Mouse (Mus musculus) layer of hippocampus, adult 2 months (tissue): Measurements from ENCODE around the gene Gm49373. TPM values are rescaled to one million over a fixed set of nuclear protein-coding genes. Genes with fewer than 3 reads are reported as not detected.

Experiments
- DNase-seq, 2 experiments: peaks; one replicate each; pipeline ENCODE4 v3.0.0; 2022; ENCODE audit warnings: low spot score in 2 of 2
- H3K27ac ChIP-seq: fragments of 200-600 bp; 2 replicates; pipeline ENCODE4 v1.8.1; 2022
- H3K4me3 ChIP-seq: fragments of 200-600 bp; 2 replicates; pipeline ENCODE4 v1.8.1; 2022; ENCODE audit warnings: mild to moderate bottlenecking
- CTCF ChIP-seq: fragments of 200-600 bp; conservative IDR thresholded peaks from 2 replicates; pipeline ENCODE4 v1.8.1; 2022; ENCODE audit warnings: antibody characterized with exemption, mild to moderate bottlenecking, moderate library complexity
- microRNA-seq, 2 experiments: library from miRNA; unstranded; fragments of <30 nt; microRNA quantifications; one replicate each; pipeline ENCODE4 v1.2.0; 2021
- total RNA-seq, 2 experiments: library from RNA; stranded (reverse); gene quantifications; 2 replicates each; pipeline ENCODE4 v1.2.3; 2021

The Gm49373 gene
- total RNA-seq, 2 experiments from 2014 or later = 0.74 to 2.7 TPM

- Histone ChIP-seq H3K4me3 (peak overlapping the region; percentile 26; the same call in 1 of the 2 replicates), H3K27ac (no peak overlapping the region)
- no peak for DNase-seq
- TF ChIP-seq CTCF = no peak
These were observed 56.3 kb downstream of the Gm49373 start for GRCm38 (mm10) chr9:21016331-21017176.

GRCm38 (mm10) chr9:21015571-21016130 is 57.2 kb downstream of the Gm49373 start, which contains the start of gene Icam1:
Icam1 (plus strand) TSS chr9:21015985.
- Histone ChIP-seq H3K27ac (peak within 1 kb of the TSS; percentile 51; the same call in 1 of the 2 replicates), H3K4me3 (peak within 1 kb of the TSS; percentile 46)
- DNase-seq = no peak
- TF ChIP-seq CTCF = no peak

GRCm38 (mm10) chr9:21014691-21015570 is 58.0 kb downstream of the Gm49373 start:
- peak overlapping the region; percentile 46 for H3K4me3 ChIP-seq
- TF ChIP-seq CTCF = no peak
- peak overlapping the region; percentile 51; the same call in 1 of the 2 replicates for H3K27ac ChIP-seq
- DNase-seq = no peak

Small RNA genes lying within 50 kb of the gene (microRNA-seq; reads per million reads assigned to microRNA genes)
- gene Mir1900 (0 reads per million in 2 experiments), gene Mir7082 (0.64 to 1.5 reads per million in 2 experiments)

Other genes starting within 250 kb of the Gm49373 start
- 10 to 100 TPM; 77.6 to 85.9 TPM for gene A230050P20Rik, start 204.5 kb downstream of the Gm49373 start, total RNA-seq
- gene Angptl6, start 193.4 kb downstream of the Gm49373 start, total RNA-seq = 10 to 100 TPM in 1 of 2 experiments, 1 to 10 TPM in 1; 8.9 to 10.3 TPM
- 10 to 100 TPM; 27.5 to 27.6 TPM for gene Ppan, start 184.9 kb downstream of the Gm49373 start, total RNA-seq
- 100 to 1,000 TPM; 122 to 131 TPM for gene Eif3g, start 174.5 kb downstream of the Gm49373 start, total RNA-seq
- gene Dnmt1, start 113.2 kb downstream of the Gm49373 start, total RNA-seq = 10 to 100 TPM; 34.5 to 36.2 TPM
- 1 to 10 TPM; 1.1 to 1.6 TPM for gene S1pr2, start 96.3 kb downstream of the Gm49373 start, total RNA-seq
- gene Mrpl4, start 70.4 kb downstream of the Gm49373 start, total RNA-seq = 10 to 100 TPM; 63.8 to 64.6 TPM
- gene Icam1, start 57.1 kb downstream of the Gm49373 start, total RNA-seq = 1 to 10 TPM; 2.6 to 2.8 TPM
- under 1 TPM; 0.83 to 0.84 TPM for gene Icam4, start 43.7 kb downstream of the Gm49373 start, total RNA-seq
- gene Icam5, start 41.0 kb downstream of the Gm49373 start, total RNA-seq = 100 to 1,000 TPM; 363 to 382 TPM
- under 1 TPM in 1 of 2 experiments, not detected in 1; 0.71 TPM for gene Zglp1, start 6.0 kb downstream of the Gm49373 start, total RNA-seq
- gene Fdx1l, start 518 bp upstream of the Gm49373 start, total RNA-seq = 10 to 100 TPM; 61.1 to 62.0 TPM
- gene Gm38431, start 18.9 kb upstream of the Gm49373 start, total RNA-seq = 1 to 10 TPM; 2.9 to 3.8 TPM
- 10 to 100 TPM; 34.5 to 36.5 TPM for gene Raver1, start 18.9 kb upstream of the Gm49373 start, total RNA-seq
- gene Tyk2, start 58.1 kb upstream of the Gm49373 start, total RNA-seq = 10 to 100 TPM; 16.8 to 21.5 TPM
- 100 to 1,000 TPM; 144 to 150 TPM for gene Cdc37, start 76.9 kb upstream of the Gm49373 start, total RNA-seq
- 10 to 100 TPM; 86.6 to 89.3 TPM for gene Pde4a, start 92.6 kb upstream of the Gm49373 start, total RNA-seq
- gene Keap1, start 166.3 kb upstream of the Gm49373 start, total RNA-seq = 10 to 100 TPM; 56.7 to 60.6 TPM
- gene S1pr5, start 175.3 kb upstream of the Gm49373 start, total RNA-seq = 10 to 100 TPM; 10.6 to 10.9 TPM
- gene Atg4d, start 192.2 kb upstream of the Gm49373 start, total RNA-seq = 10 to 100 TPM; 39.8 to 40.2 TPM
- 10 to 100 TPM; 45.1 to 46.6 TPM for gene Kri1, start 214.9 kb upstream of the Gm49373 start, total RNA-seq
- gene Cdkn2d, start 218.3 kb upstream of the Gm49373 start, total RNA-seq = 10 to 100 TPM; 53.7 to 54.4 TPM
- gene Ap1m2, start 239.2 kb upstream of the Gm49373 start, total RNA-seq = under 1 TPM; 0.41 to 0.76 TPM
- 10 to 100 TPM; 50.7 to 52.6 TPM for gene Slc44a2, start 247.6 kb upstream of the Gm49373 start, total RNA-seq